Mouse (Mus musculus) CH12.LX (cell line): Measurements from ENCODE around the gene Cldn13. TPM values are rescaled to one million over a fixed set of nuclear protein-coding genes. Genes with fewer than 3 reads are reported as not detected.
"Not testable (repeated sequence)": the region's sequence is repeated elsewhere in the genome, so short reads cannot be mapped to it uniquely, and the experiment has no call there.

Experiments
- DNase-seq: peaks from one replicate; pipeline ENCODE4 v3.0.0-alpha.2; 2013; ENCODE audit errors: extremely low read depth
- H3K27ac ChIP-seq: 2 replicates; pipeline ENCODE4 v1.5.1; 2012; ENCODE audit warnings: low read depth, mild to moderate bottlenecking, control low read depth, moderate library complexity; ENCODE audit not compliant: insufficient read depth
- H3K27me3 ChIP-seq: replicated peaks from 2 replicates; pipeline ENCODE3; 2012; ENCODE audit warnings: inconsistent platforms
- H3K36me3 ChIP-seq, 2 experiments: replicated peaks in 1 of 2; 2 replicates each; pipeline versions ENCODE3 to v1.6.1; 2012; ENCODE audit warnings: inconsistent platforms in 1 of 2, low read length in 1 of 2, mild to moderate bottlenecking in 1 of 2, mixed read lengths in 1 of 2, moderate library complexity in 1 of 2; ENCODE audit not compliant: control insufficient read depth in 1 of 2, insufficient read depth in 1 of 2
- H3K4me1 ChIP-seq, 2 experiments: 2 replicates each; pipeline ENCODE4 v1.6.1; 2012; ENCODE audit warnings: inconsistent platforms in 1 of 2, moderate library complexity in 1 of 2; ENCODE audit not compliant: insufficient read depth in 2 of 2, control insufficient read depth in 1 of 2
- H3K4me2 ChIP-seq: 2 replicates; pipeline ENCODE4 v1.6.1; 2012; ENCODE audit warnings: low read depth, mild to moderate bottlenecking, control low read depth; ENCODE audit not compliant: poor library complexity, insufficient read depth, severe bottlenecking
- H3K4me3 ChIP-seq, 3 experiments: fragments of 150-350 bp in 1 of 3; sonication (generic) in 1 of 3; replicated peaks in 1 of 3; 2 replicates each; pipeline versions ENCODE3 to v1.5.1; 2011 to 2012; ENCODE audit warnings: low read depth in 2 of 3, low read length in 2 of 3, mild to moderate bottlenecking in 2 of 3, moderate library complexity in 2 of 3, control low read depth in 1 of 3, improper control_type of control experiment in 1 of 3, inconsistent platforms in 1 of 3, mixed read lengths in 1 of 3; ENCODE audit not compliant: poor library complexity in 1 of 3
- H3K79me2 ChIP-seq: replicated peaks from 2 replicates; pipeline ENCODE4 v1.6.1; 2012; ENCODE audit warnings: mild to moderate bottlenecking, moderate library complexity; ENCODE audit not compliant: control insufficient read depth, poor library complexity, insufficient read depth, severe bottlenecking; ENCODE audit errors: extremely low read depth
- H3K9ac ChIP-seq: 2 replicates; pipeline ENCODE4 v1.6.1; 2012; ENCODE audit warnings: low read depth, mild to moderate bottlenecking, control low read depth, moderate library complexity; ENCODE audit not compliant: insufficient read depth
- H3K9me3 ChIP-seq: replicated peaks from 2 replicates; pipeline ENCODE3; 2012; ENCODE audit warnings: low read length, inconsistent platforms, mixed read lengths
- CHD2 ChIP-seq: IDR thresholded peaks from 2 replicates; pipeline ENCODE4 v1.6.1; 2011; ENCODE audit warnings: low read length, improper control_type of control experiment
- CTCF ChIP-seq, 2 experiments: IDR thresholded peaks in 1 of 2; conservative IDR thresholded peaks in 1 of 2; 2 replicates each; pipeline ENCODE4 v1.5.1; 2011 to 2012; ENCODE audit warnings: low read depth in 2 of 2, low read length in 2 of 2, improper control_type of control experiment in 1 of 2, inconsistent platforms in 1 of 2, mild to moderate bottlenecking in 1 of 2, moderate library complexity in 1 of 2
- ELF1 ChIP-seq: IDR thresholded peaks from 2 replicates; pipeline ENCODE4 v1.6.1; 2014; ENCODE audit warnings: low read depth, mild to moderate bottlenecking, inconsistent platforms, low read length, improper control_type of control experiment
- IRF4 ChIP-seq: IDR thresholded peaks from 2 replicates; pipeline ENCODE4 v1.6.1; 2014; ENCODE audit warnings: low read depth, mild to moderate bottlenecking, inconsistent platforms, low read length, improper control_type of control experiment
- JUN ChIP-seq: IDR thresholded peaks from 2 replicates; pipeline ENCODE4 v1.6.1; 2011; ENCODE audit warnings: low read depth, mild to moderate bottlenecking, low read length, improper control_type of control experiment, moderate library complexity; ENCODE audit not compliant: insufficient read depth
- JUND ChIP-seq: conservative IDR thresholded peaks from 2 replicates; pipeline ENCODE4 v1.6.1; 2011; ENCODE audit warnings: low read depth, low read length, improper control_type of control experiment
- KAT2A ChIP-seq: IDR thresholded peaks from 2 replicates; pipeline ENCODE4 v1.6.1; 2012; ENCODE audit warnings: low read length, improper control_type of control experiment, inconsistent platforms; ENCODE audit not compliant: insufficient replicate concordance
- MAFK ChIP-seq: IDR thresholded peaks from 2 replicates; pipeline ENCODE4 v1.6.1; 2011; ENCODE audit warnings: low read length, improper control_type of control experiment; ENCODE audit not compliant: insufficient replicate concordance
- MAX ChIP-seq: IDR thresholded peaks from 2 replicates; pipeline ENCODE4 v1.6.1; 2011; ENCODE audit warnings: low read length, improper control_type of control experiment
- MYC ChIP-seq: IDR thresholded peaks from 2 replicates; pipeline ENCODE4 v1.6.1; 2011; ENCODE audit warnings: low read depth, mild to moderate bottlenecking, improper control_type of control experiment, low read length
- NRF1 ChIP-seq: IDR thresholded peaks from 2 replicates; pipeline ENCODE4 v1.6.1; 2014; ENCODE audit warnings: low read depth, mild to moderate bottlenecking, inconsistent platforms, low read length, improper control_type of control experiment, moderate library complexity
- PAX5 ChIP-seq: IDR thresholded peaks from 2 replicates; pipeline ENCODE4 v1.6.1; 2012; ENCODE audit warnings: low read length, inconsistent platforms, mixed read lengths
- POLR2A ChIP-seq: IDR thresholded peaks from 2 replicates; pipeline ENCODE4 v1.6.1; 2011; ENCODE audit warnings: low read depth, mild to moderate bottlenecking, improper control_type of control experiment, low read length
- RAD21 ChIP-seq: IDR thresholded peaks from 2 replicates; pipeline ENCODE4 v1.6.1; 2011; ENCODE audit warnings: low read depth, mild to moderate bottlenecking, low read length, improper control_type of control experiment, moderate library complexity
- TBP ChIP-seq: conservative IDR thresholded peaks from 2 replicates; pipeline ENCODE4 v1.6.1; 2011; ENCODE audit warnings: low read depth, low read length, improper control_type of control experiment
- USF2 ChIP-seq: conservative IDR thresholded peaks from 2 replicates; pipeline ENCODE4 v1.6.1; 2011; ENCODE audit warnings: low read depth, low read length, improper control_type of control experiment
- ZKSCAN1 ChIP-seq: IDR thresholded peaks from 2 replicates; pipeline ENCODE4 v1.6.1; 2012; ENCODE audit warnings: low read depth, inconsistent platforms, low read length, improper control_type of control experiment, borderline replicate concordance
- ZMIZ1 ChIP-seq: IDR thresholded peaks from 2 replicates; pipeline ENCODE4 v1.6.1; 2012; ENCODE audit warnings: low read depth, mild to moderate bottlenecking, inconsistent platforms, low read length, improper control_type of control experiment
- dilution Hi-C: fragments of 300-500 bp; cut with MboI; formaldehyde crosslinking; loops from 2 replicates; pipeline ENCODE4 v1.14.3; 2020; ENCODE audit warnings: low sequenced_read_pairs; ENCODE audit not compliant: extremely low pct_unique_long_range_greater_than_20kb, extremely low pct_ligation_motif_present
- in situ Hi-C: fragments of 300-500 bp; cut with MboI; formaldehyde crosslinking; loops from 3 replicates; pipeline ENCODE4 v1.14.3; 2019; ENCODE audit warnings: low sequenced_read_pairs, low pct_ligation_motif_present, low pct_unique_long_range_greater_than_20kb, mixed read lengths
- polyA plus RNA-seq: library from polyadenylated mRNA; unstranded; fragments of >175 nt; gene quantifications from 2 replicates; pipeline ENCODE4 v1.2.1, GENCODE M21; 2012; ENCODE audit warnings: low read depth; ENCODE audit not compliant: insufficient read length
- total RNA-seq, 2 experiments: library from RNA; depleted of rRNA; stranded (reverse); fragments of 300-350 nt in 1 of 2; fragments of >200 nt in 1 of 2; gene quantifications; 2 replicates each; pipeline ENCODE4 v1.2.3; 2012 to 2014

Gene Cldn13
- total and polyA plus RNA-seq, 3 experiments, result not detected

DNA sequence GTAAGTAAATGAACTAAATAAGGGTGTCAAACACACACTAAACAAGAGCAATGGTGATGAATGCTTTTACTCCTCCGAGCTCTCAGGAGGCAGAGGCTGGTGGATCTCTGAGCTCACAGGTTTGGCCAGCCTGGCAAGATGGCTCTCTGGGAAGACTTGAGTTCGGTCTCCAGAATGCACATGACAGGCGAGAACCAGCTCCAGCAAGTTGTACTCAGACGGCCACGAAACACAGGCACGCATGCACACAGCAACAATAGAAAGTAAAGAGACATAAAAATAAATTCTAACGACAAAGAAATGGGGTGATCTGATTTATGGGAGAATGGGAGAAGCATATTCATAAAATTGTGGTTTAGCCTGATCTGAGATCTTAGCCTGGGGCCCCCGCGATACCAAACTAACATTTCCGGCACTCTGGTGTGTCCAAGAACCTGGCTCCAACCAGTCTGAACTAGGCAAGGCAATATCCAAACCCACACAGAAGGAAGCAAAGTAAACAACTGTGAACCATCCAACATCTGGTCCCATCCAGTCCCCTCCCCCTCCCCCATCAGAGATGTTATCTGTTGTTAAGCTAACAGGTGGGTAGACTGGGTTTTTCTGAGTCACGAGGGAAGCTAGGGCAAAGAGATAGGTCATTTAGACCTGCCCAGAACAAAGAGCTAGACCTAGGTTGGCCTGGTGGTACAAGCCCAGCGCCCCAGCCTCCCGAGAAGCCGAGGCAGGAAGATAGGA, 26.3 kb upstream of the Cldn13 start:
- Histone ChIP-seq H3K27ac (no peak overlapping the region), H3K36me3 (no peaks in the 10 kb centered on the region), H3K79me2 (no peaks in the 10 kb centered on the region), H3K4me2 (no peak overlapping the region), H3K27me3 (peaks cover 3% of the 10 kb centered on the region), H3K4me3 (no peak overlapping the region)
- no peak for DNase-seq
- dilution Hi-C loops, result no loop called here
- TF ChIP-seq JUND (no peak), IRF4 (no peak), ZKSCAN1 (no peak), MAFK (no peak), KAT2A (no peak), MAX (no peak), NRF1 (no peak)
- TF ChIP-seq, all 38 proteins: peak for 0
- H3K9me3 ChIP-seq, result peaks cover 2% of the 10 kb centered on the region
- no peak overlapping the region for H3K9ac ChIP-seq
- peaks cover 8 to 34% of the 10 kb centered on the region in 2 experiments; a peak in 3 of 4 replicates for H3K4me1 ChIP-seq
- in situ Hi-C loops, result no loop called here

DNA sequence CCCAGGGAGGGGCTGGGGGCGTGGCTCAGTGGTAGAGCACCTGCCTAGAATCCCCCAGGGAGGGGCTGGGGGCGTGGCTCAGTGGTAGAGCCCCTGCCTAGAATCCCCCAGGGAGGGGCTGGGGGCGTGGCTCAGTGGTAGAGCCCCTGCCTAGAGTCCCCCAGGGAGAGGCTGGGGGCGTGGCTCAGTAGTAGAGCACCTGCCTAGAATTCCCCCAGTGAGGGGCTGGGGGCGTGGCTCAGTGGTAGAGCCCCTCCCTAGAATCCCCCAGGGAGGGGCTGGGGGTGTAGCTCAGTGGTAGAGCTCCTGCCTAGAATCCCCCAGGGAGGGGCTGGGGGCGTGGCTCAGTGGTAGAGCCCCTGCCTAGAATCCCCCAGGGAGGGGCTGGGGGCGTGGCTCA, 24.2 kb upstream of the Cldn13 start:
- H3K9ac ChIP-seq, DNase-seq, H3K36me3 ChIP-seq, dilution Hi-C loops, H3K27me3 ChIP-seq, H3K4me2 ChIP-seq, H3K27ac ChIP-seq, in situ Hi-C loops, H3K79me2 ChIP-seq, H3K4me3 ChIP-seq: not testable (repeated sequence)
- H3K4me1 ChIP-seq, result peaks cover 4 to 40% of the 10 kb centered on the region in 2 experiments; a peak in 3 of 4 replicates
- H3K9me3 ChIP-seq, result peaks cover 17% of the 10 kb centered on the region

- TF ChIP-seq RAD21 (no peak), MYC (no peak), USF2 (no peak), PAX5 (no peak), CHD2 (no peak), TBP (no peak), IRF4 (no peak), CTCF (conservative IDR thresholded peaks at IDR 0.05 in 1 of 2, IDR thresholded peaks at IDR 0.05 in 1 of 2; ENCODE audit: low read depth in 2 of 2, low read length in 2 of 2) (no peak), JUN (no peak), ELF1 (no peak), ZMIZ1 (no peak), JUND (no peak), POLR2A (no peak)
- H3K4me1 ChIP-seq, result peaks cover 5 to 43% of the 10 kb centered on the region in 2 experiments; a peak in 3 of 4 replicates
- no peaks in the 10 kb centered on the region for H3K27me3 ChIP-seq
- dilution Hi-C loops (no loop called here), in situ Hi-C loops (no loop called here)
- H3K9me3 ChIP-seq, result peaks cover 20% of the 10 kb centered on the region
- no peaks in the 10 kb centered on the region for H3K79me2 ChIP-seq
- DNase-seq, result no peak
- H3K27ac ChIP-seq, result no peak overlapping the region
- no peak overlapping the region for H3K4me2 ChIP-seq
- H3K36me3 ChIP-seq, result no peaks in the 10 kb centered on the region
- no peak overlapping the region for H3K4me3 ChIP-seq
- H3K9ac ChIP-seq, result no peak overlapping the region
These were observed 23.7 kb upstream of the Cldn13 start for GRCm38 (mm10) chr5:134939069-134939468.
